Mouse (Mus musculus) layer of hippocampus, adult 11-12 months (tissue): ENCODE data around the gene Atxn1l.
"Not testable (repeated sequence)": the region's sequence is repeated elsewhere in the genome, so short reads cannot be mapped to it uniquely, and the experiment has no call there.

Experiments used
- DNase-seq: peaks from one replicate; pipeline ENCODE4 v3.0.0; 2022; ENCODE audit warnings: low spot score

The Atxn1l gene

GRCm38 (mm10) chr8:109737237-109738048 lies at the start of gene Atxn1l:
Gene Atxn1l, minus strand, starts transcription at chr8:109737739.
- DNase-seq: peak; percentile 89

- no peak for DNase-seq
Measured at GRCm38 (mm10) chr8:109780548-109780947, 43.0 kb upstream of the Atxn1l start.

- no peak for DNase-seq
Measured at GRCm38 (mm10) chr8:109779431-109780228, 42.1 kb upstream of the Atxn1l start.

GRCm38 (mm10) chr8:109778993-109779421 lies 41.5 kb upstream of the Atxn1l start:
- no peak for DNase-seq

- DNase-seq: peak; percentile 97
Measured at GRCm38 (mm10) chr8:109778280-109778977, 40.9 kb upstream of the Atxn1l start, which contains the start of gene Ap1g1. Gene Ap1g1, plus strand, starts transcription at chr8:109778554.

GRCm38 (mm10) chr8:109777851-109778250 lies 40.3 kb upstream of the Atxn1l start:
- DNase-seq: no peak

GRCm38 (mm10) chr8:109773154-109773553 lies 35.6 kb upstream of the Atxn1l start:
- DNase-seq: no peak

GRCm38 (mm10) chr8:109766081-109766480 lies 28.5 kb upstream of the Atxn1l start:
- DNase-seq: no peak

GRCm38 (mm10) chr8:109764031-109764430 lies 26.5 kb upstream of the Atxn1l start:
- DNase-seq: no peak

GRCm38 (mm10) chr8:109760221-109760620 lies 22.7 kb upstream of the Atxn1l start:
- DNase-seq: no peak

GRCm38 (mm10) chr8:109759426-109759825 lies 21.9 kb upstream of the Atxn1l start:
- no peak for DNase-seq

- DNase-seq: no peak
Measured at GRCm38 (mm10) chr8:109756849-109757248, 19.3 kb upstream of the Atxn1l start.

- not testable (repeated sequence) for DNase-seq
Measured at GRCm38 (mm10) chr8:109755554-109755953, 18.0 kb upstream of the Atxn1l start.

- DNase-seq: no peak
Measured at GRCm38 (mm10) chr8:109754696-109755095, 17.2 kb upstream of the Atxn1l start.

GRCm38 (mm10) chr8:109751731-109752485 lies 14.4 kb upstream of the Atxn1l start:
- no peak for DNase-seq

- no peak for DNase-seq
Measured at GRCm38 (mm10) chr8:109750699-109751098, 13.2 kb upstream of the Atxn1l start.

- no peak for DNase-seq
Measured at GRCm38 (mm10) chr8:109750274-109750673, 12.7 kb upstream of the Atxn1l start.

GRCm38 (mm10) chr8:109747468-109748199 lies 10.1 kb upstream of the Atxn1l start:
- no peak for DNase-seq

GRCm38 (mm10) chr8:109738049-109738380 lies 476 bp upstream of the Atxn1l start:
- no peak for DNase-seq

GRCm38 (mm10) chr8:109736819-109737218 lies 720 bp downstream of the Atxn1l start:
- DNase-seq: no peak

- DNase-seq: no peak
Measured at GRCm38 (mm10) chr8:109734018-109734417, 3.5 kb downstream of the Atxn1l start.
